In the genomic region with DNA sequence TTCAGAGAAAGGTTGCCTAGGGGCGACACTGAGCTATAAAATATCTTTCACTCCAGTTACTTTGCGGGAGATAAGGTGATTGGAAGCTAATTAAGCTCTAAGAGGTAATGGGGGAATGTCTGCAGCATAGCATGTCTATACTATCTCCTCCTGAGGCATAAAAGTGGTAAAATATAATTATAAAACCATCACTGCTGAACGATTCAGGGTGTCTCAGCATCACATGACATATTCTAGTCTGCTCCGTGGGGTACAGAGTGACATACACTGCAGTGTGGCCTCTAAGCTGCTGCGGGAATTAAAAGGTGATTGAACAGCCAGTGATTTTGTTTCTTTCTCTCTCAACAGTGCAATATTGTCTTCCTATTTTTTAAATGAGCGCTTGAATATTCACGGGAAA, we compare ENCODE assay signal across 35 mouse cellular contexts. TPM values are rescaled to one million over a fixed set of nuclear protein-coding genes. Genes with fewer than 3 reads are reported as not detected.
DNase-seq lines count a peak whose midpoint lies in the region; ATAC-seq lines count a peak whose summit lies in the region.
"Had no signal": no experiment of that assay in that cellular context is flagged by ENCODE, and none has a peak within 500 bp of the region (broad histone marks: within the 10 kb centered on the region; RNA-seq: fewer than 3 reads in every experiment).

No protein-coding gene starts in this region.

- no peak overlapping the region for H3K27ac ChIP-seq in hindbrain, embryonic 12.5 days
- no peak overlapping the region for H3K27ac ChIP-seq in hindbrain, embryonic 10.5 days
- H3K27ac ChIP-seq in midbrain, embryonic 16.5 days (ENCODE audit: low read length) = no peak overlapping the region
- H3K27ac ChIP-seq in neural tube, embryonic 15.5 days (replicated peaks) = no peak overlapping the region
- H3K27ac ChIP-seq: liver, embryonic 14.5 days; macrophage had no signal

- H3K9ac ChIP-seq in hindbrain, embryonic 12.5 days = no peak overlapping the region
- H3K9ac ChIP-seq in midbrain, embryonic 16.5 days (ENCODE audit: low read depth, low read length) = no peak overlapping the region
- H3K9ac ChIP-seq in neural tube, embryonic 15.5 days (replicated peaks) = no peak overlapping the region
- H3K9ac ChIP-seq: forebrain, postnatal 0 days; liver, embryonic 14.5 days had no signal

- H3K4me2 ChIP-seq in hindbrain, embryonic 12.5 days (replicated peaks) = no peak overlapping the region
- no peak overlapping the region for H3K4me2 ChIP-seq in midbrain, embryonic 16.5 days (ENCODE audit: low read length)
- no peak overlapping the region for H3K4me2 ChIP-seq in neural tube, embryonic 15.5 days

- H3K36me3 ChIP-seq in hindbrain, embryonic 12.5 days = no peaks in the 10 kb centered on the region
- H3K36me3 ChIP-seq in hindbrain, embryonic 10.5 days = no peaks in the 10 kb centered on the region
- no peaks in the 10 kb centered on the region for H3K36me3 ChIP-seq in midbrain, embryonic 16.5 days (ENCODE audit: control insufficient read depth, insufficient read depth, low read length)
- no peaks in the 10 kb centered on the region for H3K36me3 ChIP-seq in neural tube, embryonic 15.5 days

- H3K9me3 ChIP-seq in hindbrain, embryonic 12.5 days (replicated peaks) = no peaks in the 10 kb centered on the region
- H3K9me3 ChIP-seq in hindbrain, embryonic 10.5 days = no peaks in the 10 kb centered on the region
- no peaks in the 10 kb centered on the region for H3K9me3 ChIP-seq in midbrain, embryonic 16.5 days (replicated peaks; ENCODE audit: control insufficient read depth, low read length, poor library complexity, severe bottlenecking)
- no peaks in the 10 kb centered on the region for H3K9me3 ChIP-seq in neural tube, embryonic 15.5 days (replicated peaks)

- no peaks in the 10 kb centered on the region for H3K4me1 ChIP-seq in hindbrain, embryonic 12.5 days
- peaks cover 10% of the 10 kb centered on the region for H3K4me1 ChIP-seq in hindbrain, embryonic 10.5 days (replicated peaks)
- H3K4me1 ChIP-seq in midbrain, embryonic 16.5 days (ENCODE audit: control insufficient read depth, insufficient read depth, low read length) = 0 out of 2 replicates have a peak, but pooled peaks cover 3% of the 10 kb centered on the region
- H3K4me1 ChIP-seq in neural tube, embryonic 15.5 days = peaks cover 5% of the 10 kb centered on the region; the same call in 1 of the 2 replicates

- ATAC-seq in hindbrain, embryonic 12.5 days (ENCODE audit: low FRiP score) = peak; percentile 58; the same call in 1 of the 2 replicates
- ATAC-seq in midbrain, embryonic 16.5 days = peak; percentile 62
- ATAC-seq in neural tube, embryonic 15.5 days (ENCODE audit: low FRiP score) = peak; percentile 80; the same call in 1 of the 2 replicates
- ATAC-seq: forebrain, postnatal 0 days; Patski had no signal

- no peak for DNase-seq in hindbrain, embryonic 10.5 days (ENCODE audit: low spot score)
- peak; percentile 27 for DNase-seq in retina, postnatal 1 day
- no peak for DNase-seq in retina, embryonic 14.5 days (ENCODE audit: low spot score)
- no peak for DNase-seq in spleen, postnatal 36 days (ENCODE audit: low spot score in 2 of 2)
- DNase-seq in adrenal gland, adult 2 months = no peak
- DNase-seq: adrenal gland, postnatal 36 days; cerebellum, adult 2 months; cerebellum, postnatal 25 days; forebrain, postnatal 0 days; gastrocnemius, postnatal 14 days; heart, postnatal 14 days; kidney, adult 11 months; kidney, postnatal 14 days; liver; lung, adult 2 months; lung, postnatal 10 days; right cerebral cortex, postnatal 4 days; thymus, adult 2 months; thymus, postnatal 36 days had no signal

- H3K4me3 ChIP-seq in hindbrain, embryonic 12.5 days = no peak overlapping the region
- no peak overlapping the region for H3K4me3 ChIP-seq in hindbrain, embryonic 10.5 days
- H3K4me3 ChIP-seq in midbrain, embryonic 16.5 days (ENCODE audit: low read depth, low read length) = no peak overlapping the region
- no peak overlapping the region for H3K4me3 ChIP-seq in neural tube, embryonic 15.5 days (replicated peaks)

- no peaks in the 10 kb centered on the region for H3K27me3 ChIP-seq in hindbrain, embryonic 12.5 days
- no peaks in the 10 kb centered on the region for H3K27me3 ChIP-seq in hindbrain, embryonic 10.5 days (ENCODE audit: insufficient read depth, poor library complexity, severe bottlenecking)
- no peaks in the 10 kb centered on the region for H3K27me3 ChIP-seq in midbrain, embryonic 16.5 days (ENCODE audit: control insufficient read depth, insufficient read depth, low read depth, low read length)
- H3K27me3 ChIP-seq in neural tube, embryonic 15.5 days (replicated peaks) = no peaks in the 10 kb centered on the region
- H3K27me3 ChIP-seq: Patski had no signal

- 77% methylated on average over 7 of the region's 7 CpGs for WGBS in hindbrain, embryonic 12.5 days
- WGBS in hindbrain, embryonic 10.5 days = 88% methylated on average over 7 of the region's 7 CpGs
- WGBS in midbrain, embryonic 16.5 days = 57% methylated on average over 7 of the region's 7 CpGs
- 44% methylated on average over 7 of the region's 7 CpGs for WGBS in neural tube, embryonic 15.5 days

RNA-seq across cellular contexts. Expression of a gene that starts 18.8 kb away (rescaled TPM):
- polyA plus RNA-seq in hindbrain, embryonic 12.5 days (2016; fragmentation: Nextera tagmentation; extraction: Ambion mirVana) = 0.62 and 1.5 TPM in 2 replicates
- 0.44 TPM in 1 of 2 replicates, not detected in the other for polyA plus RNA-seq in hindbrain, embryonic 10.5 days (2016; fragmentation: Nextera tagmentation; extraction: Ambion mirVana)
- 0.54 and 0.70 TPM in 2 replicates for polyA plus RNA-seq in midbrain, embryonic 16.5 days (2015; fragmentation: Nextera tagmentation; extraction: Ambion mirVana)
- 0.52 and 4.1 TPM in 2 replicates for polyA plus RNA-seq in neural tube, embryonic 15.5 days (2015; fragmentation: Nextera tagmentation; extraction: Ambion mirVana)
- total RNA-seq in adrenal gland, adult 2 months (2021) = 1 to 10 TPM in 1 of 2 experiments, under 1 TPM in 1; 0.38 to 2.8 TPM
- 0.15 and 0.32 TPM in 2 replicates for polyA plus RNA-seq in adrenal gland, adult 2 months (2012; rRNA removed)
- total RNA-seq: granulocyte monocyte progenitor cell, adult 5-6 weeks; layer of hippocampus, postnatal 10 days; left cerebral cortex, adult 18-20 months; left cerebral cortex, postnatal 14 days; MEL had no signal
- polyA plus RNA-seq: cerebellum, adult 2 months; heart, embryonic 14.5 days; macrophage had no signal

RNA-seq across cellular contexts. Expression of a gene that starts 22.4 kb away (rescaled TPM):
- polyA plus RNA-seq in hindbrain, embryonic 12.5 days (2016; fragmentation: Nextera tagmentation; extraction: Ambion mirVana) = not detected in 2 replicates
- polyA plus RNA-seq in hindbrain, embryonic 10.5 days (2016; fragmentation: Nextera tagmentation; extraction: Ambion mirVana) = not detected in 2 replicates
- polyA plus RNA-seq in midbrain, embryonic 16.5 days (2015; fragmentation: Nextera tagmentation; extraction: Ambion mirVana) = not detected in 2 replicates
- 0.09 TPM in 1 of 2 replicates, not detected in the other for polyA plus RNA-seq in neural tube, embryonic 15.5 days (2015; fragmentation: Nextera tagmentation; extraction: Ambion mirVana)
- total RNA-seq in adrenal gland, adult 2 months (2021) = not detected
- not detected in 2 replicates for polyA plus RNA-seq in adrenal gland, adult 2 months (2012; rRNA removed)
- total RNA-seq: adrenal gland, postnatal 36 days; forebrain, postnatal 0 days; gastrocnemius, postnatal 14 days; granulocyte monocyte progenitor cell, adult 5-6 weeks; layer of hippocampus, postnatal 10 days; left cerebral cortex, adult 18-20 months; left cerebral cortex, postnatal 14 days; megakaryocyte-erythroid progenitor cell, adult 5-6 weeks; MEL had no signal
- polyA plus RNA-seq: cerebellum, adult 2 months; embryonic facial prominence, embryonic 11.5 days; forebrain, postnatal 0 days; heart, embryonic 14.5 days; kidney, embryonic 14.5 days; limb, embryonic 11.5 days; liver, embryonic 14.5 days; macrophage had no signal
